Mouse (Mus musculus) bone marrow, adult 2 months (tissue): ENCODE measurements at regions not wholly inside any gene's neighbourhood (a gene's known extent, or its start where the extent isn't known, plus 50 kb on each side); places are given as distances from the start of the nearest gene placed in this dataset.

Experiments
- CTCF ChIP-seq: fragments of 200-500 bp; IDR thresholded peaks from 2 replicates; pipeline ENCODE4 v1.5.1; 2011; ENCODE audit warnings: low read length, control low read depth; ENCODE audit not compliant: control insufficient read depth, insufficient read depth
- POLR2A ChIP-seq: fragments of 200-500 bp; IDR thresholded peaks from 2 replicates; pipeline ENCODE4 v1.6.1; 2011; ENCODE audit warnings: low read depth, mild to moderate bottlenecking, control low read depth, low read length, borderline replicate concordance; ENCODE audit not compliant: control insufficient read depth

- no peak for TF ChIP-seq CTCF
- TF ChIP-seq POLR2A = no peak
Observed at GRCm38 (mm10) chr2:173463313-173463712, 59.1 kb upstream of the 1700021F07Rik start.
